ENCODE assay signal across 11 mouse cellular contexts in genomic region chr4:118031132-118031775, GRCm38 (mm10).
DNase-seq lines count a peak whose midpoint lies in the region; ATAC-seq and TF ChIP-seq lines count a peak whose summit lies in the region.
"Had no signal": no experiment of that assay in that cellular context is flagged by ENCODE, and none has a peak within 500 bp of the region (broad histone marks: within the 10 kb centered on the region; RNA-seq: fewer than 3 reads in every experiment).

No protein-coding gene starts in this region.

- no peaks in the 10 kb centered on the region for H3K27me3 ChIP-seq in forebrain, embryonic 14.5 days (replicated peaks; ENCODE audit: control insufficient read depth, insufficient read depth, low read length)
- H3K27me3 ChIP-seq in forebrain, embryonic 10.5 days (ENCODE audit: poor library complexity, severe bottlenecking) = no peaks in the 10 kb centered on the region
- no peaks in the 10 kb centered on the region for H3K27me3 ChIP-seq in lung, embryonic 14.5 days (ENCODE audit: insufficient read depth, low read length)
- no peaks in the 10 kb centered on the region for H3K27me3 ChIP-seq in kidney, embryonic 15.5 days
- H3K27me3 ChIP-seq in neural tube, embryonic 15.5 days (replicated peaks) = no peaks in the 10 kb centered on the region
- H3K27me3 ChIP-seq: embryonic facial prominence, embryonic 12.5 days; liver, embryonic 13.5 days; neural tube, embryonic 13.5 days had no signal

- no peaks in the 10 kb centered on the region for H3K36me3 ChIP-seq in forebrain, embryonic 14.5 days (ENCODE audit: control insufficient read depth, insufficient read depth, low read length)
- H3K36me3 ChIP-seq in forebrain, embryonic 10.5 days (replicated peaks) = 0 out of 2 replicates have a peak, but pooled peaks cover 5% of the 10 kb centered on the region
- no peaks in the 10 kb centered on the region for H3K36me3 ChIP-seq in lung, embryonic 14.5 days (ENCODE audit: insufficient read depth)
- H3K36me3 ChIP-seq in kidney, embryonic 15.5 days = no peaks in the 10 kb centered on the region
- no peaks in the 10 kb centered on the region for H3K36me3 ChIP-seq in neural tube, embryonic 15.5 days
- H3K36me3 ChIP-seq: embryonic facial prominence, embryonic 12.5 days; liver, embryonic 13.5 days; neural tube, embryonic 13.5 days had no signal

- H3K4me2 ChIP-seq in forebrain, embryonic 14.5 days (ENCODE audit: low read length) = no peak overlapping the region
- H3K4me2 ChIP-seq in lung, embryonic 14.5 days = no peak overlapping the region
- H3K4me2 ChIP-seq in kidney, embryonic 15.5 days = no peak overlapping the region
- H3K4me2 ChIP-seq in neural tube, embryonic 15.5 days = no peak overlapping the region
- H3K4me2 ChIP-seq: embryonic facial prominence, embryonic 12.5 days; liver, embryonic 13.5 days; neural tube, embryonic 13.5 days had no signal

- no peak for TF ChIP-seq CTCF in lung, embryonic 14.5 days (IDR thresholded peaks at IDR 0.05; ENCODE audit: low read depth)
- TF ChIP-seq CTCF in lung, adult 2 months (IDR thresholded peaks at IDR 0.05; ENCODE audit: insufficient read depth, low read length) = no peak

- DNase-seq in forebrain, embryonic 14.5 days (ENCODE audit: low spot score) = peak; percentile 72
- DNase-seq in forebrain, embryonic 10.5 days (ENCODE audit: extremely low spot score, low spot score) = no peak
- peak; percentile 94 for DNase-seq in lung, embryonic 14.5 days
- no peak for DNase-seq in lung, adult 2 months
- DNase-seq in skeletal muscle tissue, adult 2 months (ENCODE audit: low read depth, low spot score) = peak; percentile 43
- DNase-seq: liver, embryonic 13.5 days had no signal

- no peak for ATAC-seq in forebrain, embryonic 14.5 days
- ATAC-seq in lung, embryonic 14.5 days (ENCODE audit: insufficient read depth) = peak; percentile 78
- 0 out of 2 replicates have a peak, but pooled peaks have one; percentile 36 for ATAC-seq in kidney, embryonic 15.5 days (replicated peaks; ENCODE audit: low FRiP score)
- ATAC-seq in erythroblast, adult 5-6 weeks (replicated peaks; ENCODE audit: low FRiP score, poor library complexity, severe bottlenecking) = no peak
- ATAC-seq in neural tube, embryonic 15.5 days (ENCODE audit: low FRiP score) = no peak

- H3K9me3 ChIP-seq in forebrain, embryonic 14.5 days (replicated peaks; ENCODE audit: control insufficient read depth, low read length) = no peaks in the 10 kb centered on the region
- H3K9me3 ChIP-seq in forebrain, embryonic 10.5 days = no peaks in the 10 kb centered on the region
- no peaks in the 10 kb centered on the region for H3K9me3 ChIP-seq in lung, embryonic 14.5 days (ENCODE audit: low read depth, low read length)
- no peaks in the 10 kb centered on the region for H3K9me3 ChIP-seq in kidney, embryonic 15.5 days (replicated peaks)
- H3K9me3 ChIP-seq in neural tube, embryonic 15.5 days (replicated peaks) = no peaks in the 10 kb centered on the region
- H3K9me3 ChIP-seq: embryonic facial prominence, embryonic 12.5 days; liver, embryonic 13.5 days; neural tube, embryonic 13.5 days had no signal

- H3K4me3 ChIP-seq in forebrain, embryonic 14.5 days (ENCODE audit: low read depth, low read length) = no peak overlapping the region
- H3K4me3 ChIP-seq in forebrain, embryonic 10.5 days = no peak overlapping the region
- no peak overlapping the region for H3K4me3 ChIP-seq in lung, embryonic 14.5 days (ENCODE audit: low read depth, low read length)
- H3K4me3 ChIP-seq in lung, adult 2 months (replicated peaks; ENCODE audit: extremely low read depth, low read depth, low read length) = no peak overlapping the region
- H3K4me3 ChIP-seq in kidney, embryonic 15.5 days (replicated peaks) = no peak overlapping the region
- no peak overlapping the region for H3K4me3 ChIP-seq in neural tube, embryonic 15.5 days (replicated peaks)
- H3K4me3 ChIP-seq: embryonic facial prominence, embryonic 12.5 days; liver, embryonic 13.5 days; neural tube, embryonic 13.5 days had no signal

- H3K9ac ChIP-seq in forebrain, embryonic 14.5 days (ENCODE audit: low read length) = no peak overlapping the region
- no peak overlapping the region for H3K9ac ChIP-seq in lung, embryonic 14.5 days
- H3K9ac ChIP-seq in kidney, embryonic 15.5 days = no peak overlapping the region
- H3K9ac ChIP-seq in neural tube, embryonic 15.5 days (replicated peaks) = no peak overlapping the region
- H3K9ac ChIP-seq: embryonic facial prominence, embryonic 12.5 days; liver, embryonic 13.5 days; neural tube, embryonic 13.5 days had no signal

- no peak for TF ChIP-seq POLR2A in lung, adult 2 months (IDR thresholded peaks at IDR 0.05; ENCODE audit: borderline replicate concordance, extremely low read depth, low read depth, low read length)

- H3K27ac ChIP-seq in forebrain, embryonic 14.5 days (ENCODE audit: low read depth, low read length) = no peak overlapping the region
- H3K27ac ChIP-seq in forebrain, embryonic 10.5 days = no peak overlapping the region
- H3K27ac ChIP-seq in lung, embryonic 14.5 days (ENCODE audit: low read depth) = peak overlapping the region; percentile 65
- peak overlapping the region; percentile 50 for H3K27ac ChIP-seq in kidney, embryonic 15.5 days
- H3K27ac ChIP-seq in neural tube, embryonic 15.5 days (replicated peaks) = no peak overlapping the region
- H3K27ac ChIP-seq: embryonic facial prominence, embryonic 12.5 days; liver, embryonic 13.5 days; neural tube, embryonic 13.5 days had no signal

- WGBS in forebrain, embryonic 14.5 days = 61% methylated on average over 6 of the region's 6 CpGs
- 89% methylated on average over 6 of the region's 6 CpGs for WGBS in forebrain, embryonic 10.5 days
- 44% methylated on average over 6 of the region's 6 CpGs for WGBS in lung, embryonic 14.5 days
- 35% methylated on average over 6 of the region's 6 CpGs for WGBS in lung, adult 2 months
- WGBS in kidney, embryonic 15.5 days = 52% methylated on average over 6 of the region's 6 CpGs
- WGBS in neural tube, embryonic 15.5 days = 76% methylated on average over 6 of the region's 6 CpGs

- peaks cover 7% of the 10 kb centered on the region; the same call in 1 of the 2 replicates for H3K4me1 ChIP-seq in forebrain, embryonic 14.5 days (ENCODE audit: control insufficient read depth, insufficient read depth, low read length)
- H3K4me1 ChIP-seq in forebrain, embryonic 10.5 days = peaks cover 22% of the 10 kb centered on the region
- H3K4me1 ChIP-seq in lung, embryonic 14.5 days (ENCODE audit: insufficient read depth) = peaks cover 14% of the 10 kb centered on the region
- H3K4me1 ChIP-seq in lung, adult 2 months (ENCODE audit: control insufficient read depth, insufficient read depth, low read length) = peaks cover 8% of the 10 kb centered on the region
- peaks cover 26% of the 10 kb centered on the region for H3K4me1 ChIP-seq in kidney, embryonic 15.5 days
- peaks cover 11% of the 10 kb centered on the region; the same call in 1 of the 2 replicates for H3K4me1 ChIP-seq in neural tube, embryonic 15.5 days
- H3K4me1 ChIP-seq: embryonic facial prominence, embryonic 12.5 days had no signal

Comparison
In these comparisons a context has a peak if more than half of its experiments do, and no peak if none do; other contexts are left out.
1. DNase-seq: peak in forebrain, embryonic 14.5 days (single experiment), lung, embryonic 14.5 days (single experiment) and skeletal muscle tissue, adult 2 months (single experiment); none in forebrain, embryonic 10.5 days (single experiment) and lung, adult 2 months (single experiment).
2. ATAC-seq: peak in lung, embryonic 14.5 days (single experiment) and kidney, embryonic 15.5 days (single experiment); none in forebrain, embryonic 14.5 days (single experiment), erythroblast, adult 5-6 weeks (single experiment) and neural tube, embryonic 15.5 days (single experiment).
3. H3K27ac ChIP-seq: peak in lung, embryonic 14.5 days (single experiment) and kidney, embryonic 15.5 days (single experiment); none in forebrain, embryonic 14.5 days (single experiment), forebrain, embryonic 10.5 days (single experiment) and neural tube, embryonic 15.5 days (single experiment).